Mouse (Mus musculus) heart, embryonic 10.5 days (tissue): ENCODE measurements at regions not wholly inside any gene's neighbourhood (a gene's known extent, or its start where the extent isn't known, plus 50 kb on each side); places are given as distances from the start of the nearest gene placed in this dataset.

Experiments
- DNase-seq: peaks from one replicate; pipeline ENCODE4 v3.0.0-alpha.2; 2017; ENCODE audit warnings: low spot score
- H3K27ac ChIP-seq: fragments of 300-500 bp; sonication (generic); 2 replicates; pipeline ENCODE4 v1.5.1; 2016; ENCODE audit warnings: mild to moderate bottlenecking
- H3K27me3 ChIP-seq: fragments of 300-500 bp; sonication (generic); 2 replicates; pipeline ENCODE4 v1.6.1; 2016; ENCODE audit warnings: mild to moderate bottlenecking; ENCODE audit not compliant: poor library complexity, insufficient read depth, severe bottlenecking
- H3K36me3 ChIP-seq: fragments of 300-500 bp; sonication (generic); 2 replicates; pipeline ENCODE4 v1.6.1; 2016; ENCODE audit warnings: mild to moderate bottlenecking, moderate library complexity
- H3K4me1 ChIP-seq: fragments of 300-500 bp; sonication (generic); 2 replicates; pipeline ENCODE4 v1.6.1; 2016; ENCODE audit warnings: mild to moderate bottlenecking
- H3K4me3 ChIP-seq: fragments of 300-500 bp; sonication (generic); 2 replicates; pipeline ENCODE4 v1.5.1; 2016; ENCODE audit warnings: mild to moderate bottlenecking, moderate library complexity
- H3K9me3 ChIP-seq: fragments of 300-500 bp; sonication (generic); 2 replicates; pipeline ENCODE4 v1.6.1; 2016; ENCODE audit warnings: mild to moderate bottlenecking, moderate library complexity
- WGBS: fragments of 180-500 bp; shearing (Covaris S2); methylation state at CpG from one replicate; pipeline ENCODE4 v1.1.7; 2016; 5-methylcytosine and 5-hydroxymethylcytosine counted together

GRCm38 (mm10) chr14:68022925-68023324, 1271.2 kb downstream of the Synb start:
- Histone ChIP-seq H3K4me1 (peaks cover 7% of the 10 kb centered on the region; the same call in 1 of the 2 replicates), H3K27me3 (no peaks in the 10 kb centered on the region), H3K27ac (no peak overlapping the region), H3K4me3 (no peak overlapping the region), H3K36me3 (no peaks in the 10 kb centered on the region), H3K9me3 (no peaks in the 10 kb centered on the region)
- peak; percentile 79 for DNase-seq
- 52% methylated on average over 10 of the region's 10 CpGs for WGBS

GRCm38 (mm10) chr14:68021240-68021639, 1272.9 kb downstream of the Synb start:
- WGBS, result 80% methylated on average over 7 of the region's 7 CpGs
- H3K27me3 ChIP-seq, result no peaks in the 10 kb centered on the region
- H3K27ac ChIP-seq, result no peak overlapping the region
- no peaks in the 10 kb centered on the region for H3K36me3 ChIP-seq
- no peak for DNase-seq
- no peak overlapping the region for H3K4me3 ChIP-seq
- H3K9me3 ChIP-seq, result no peaks in the 10 kb centered on the region
- H3K4me1 ChIP-seq, result peaks cover 7% of the 10 kb centered on the region; the same call in 1 of the 2 replicates

GRCm38 (mm10) chr14:68020769-68021168, 1273.3 kb downstream of the Synb start:
- H3K27ac ChIP-seq, result no peak overlapping the region
- no peaks in the 10 kb centered on the region for H3K27me3 ChIP-seq
- H3K4me3 ChIP-seq, result no peak overlapping the region
- DNase-seq, result no peak
- WGBS, result 82% methylated on average over 6 of the region's 6 CpGs
- peaks cover 7% of the 10 kb centered on the region; the same call in 1 of the 2 replicates for H3K4me1 ChIP-seq
- no peaks in the 10 kb centered on the region for H3K36me3 ChIP-seq
- no peaks in the 10 kb centered on the region for H3K9me3 ChIP-seq

- no peak overlapping the region for H3K27ac ChIP-seq
- no peak overlapping the region for H3K4me3 ChIP-seq
- peaks cover 7% of the 10 kb centered on the region; the same call in 1 of the 2 replicates for H3K4me1 ChIP-seq
- DNase-seq, result no peak
- H3K9me3 ChIP-seq, result no peaks in the 10 kb centered on the region
- H3K36me3 ChIP-seq, result no peaks in the 10 kb centered on the region
- H3K27me3 ChIP-seq, result no peaks in the 10 kb centered on the region
These were observed 1275.4 kb downstream of the Synb start for GRCm38 (mm10) chr14:68018686-68019085.

- Histone ChIP-seq H3K36me3 (no peaks in the 10 kb centered on the region), H3K9me3 (no peaks in the 10 kb centered on the region; the same call in 1 of the 2 replicates), H3K27me3 (0 out of 2 replicates have a peak, but pooled peaks cover 2% of the 10 kb centered on the region), H3K4me1 (peaks cover 3% of the 10 kb centered on the region; the same call in 1 of the 2 replicates), H3K4me3 (no peak overlapping the region), H3K27ac (no peak overlapping the region)
- WGBS, result 88% methylated on average over 7 of the region's 7 CpGs
- DNase-seq, result no peak
These were observed 1297.2 kb downstream of the Synb start for GRCm38 (mm10) chr14:67996790-67997417.

GRCm38 (mm10) chr14:67993611-67994051, 1300.5 kb downstream of the Synb start:
- 0 out of 2 replicates have a peak, but pooled peaks cover 4% of the 10 kb centered on the region for H3K27me3 ChIP-seq
- no peaks in the 10 kb centered on the region for H3K9me3 ChIP-seq
- H3K27ac ChIP-seq, result no peak overlapping the region
- H3K4me3 ChIP-seq, result peak overlapping the region; percentile 18; the same call in 1 of the 2 replicates
- WGBS, result 55% methylated on average over 13 of the region's 13 CpGs
- H3K36me3 ChIP-seq, result no peaks in the 10 kb centered on the region
- no peak for DNase-seq
- H3K4me1 ChIP-seq, result peaks cover 3% of the 10 kb centered on the region; the same call in 1 of the 2 replicates

GRCm38 (mm10) chr14:67993142-67993541, 1301.0 kb downstream of the Synb start:
- Histone ChIP-seq H3K4me3 (peak overlapping the region; percentile 18; the same call in 1 of the 2 replicates), H3K9me3 (no peaks in the 10 kb centered on the region), H3K27me3 (0 out of 2 replicates have a peak, but pooled peaks cover 4% of the 10 kb centered on the region), H3K36me3 (no peaks in the 10 kb centered on the region), H3K4me1 (peaks cover 3% of the 10 kb centered on the region; the same call in 1 of the 2 replicates), H3K27ac (no peak overlapping the region)
- WGBS, result 17% methylated on average over 8 of the region's 8 CpGs
- DNase-seq, result no peak

- WGBS, result 62% methylated on average over 6 of the region's 6 CpGs
- Histone ChIP-seq H3K27ac (no peak overlapping the region), H3K27me3 (0 out of 2 replicates have a peak, but pooled peaks cover 4% of the 10 kb centered on the region), H3K4me3 (no peak overlapping the region), H3K36me3 (no peaks in the 10 kb centered on the region), H3K9me3 (no peaks in the 10 kb centered on the region), H3K4me1 (peaks cover 3% of the 10 kb centered on the region; the same call in 1 of the 2 replicates)
- DNase-seq, result no peak
These were observed 1302.0 kb downstream of the Synb start for GRCm38 (mm10) chr14:67992088-67992487.

- DNase-seq, result no peak
- WGBS, result 51% methylated on average over 3 of the region's 3 CpGs
- Histone ChIP-seq H3K4me3 (no peak overlapping the region), H3K4me1 (peaks cover 3% of the 10 kb centered on the region; the same call in 1 of the 2 replicates), H3K27ac (no peak overlapping the region), H3K9me3 (no peaks in the 10 kb centered on the region), H3K36me3 (no peaks in the 10 kb centered on the region), H3K27me3 (0 out of 2 replicates have a peak, but pooled peaks cover 4% of the 10 kb centered on the region)
These were observed 1303.8 kb downstream of the Synb start for GRCm38 (mm10) chr14:67990271-67990670.
